Mouse (Mus musculus) monocyte, adult 5-6 weeks (primary cell): Measurements from ENCODE around the gene Yipf2. TPM values are rescaled to one million over a fixed set of nuclear protein-coding genes. Genes with fewer than 3 reads are reported as not detected.
"Not testable (repeated sequence)": the region's sequence is repeated elsewhere in the genome, so short reads cannot be mapped to it uniquely, and the experiment has no call there.

Experiments
- ATAC-seq: fragments of 153-309, 156-312 bp; replicated peaks from 2 replicates; pipeline ENCODE4 v1.8.0; 2017; ENCODE audit warnings: mild to moderate bottlenecking; ENCODE audit not compliant: low TSS enrichment, insufficient number of reproducible peaks, severe bottlenecking, poor library complexity, low FRiP score
- total RNA-seq: library from RNA; stranded (forward); fragments of 200-1000, 200-491, 200-594 nt; gene quantifications from 3 replicates; pipeline ENCODE4 v1.2.3, GENCODE M21; 2017

The Yipf2 gene
- total RNA-seq, 1 experiment from 2014 or later = 10.3 TPM

GRCm38 (mm10) chr9:21601722-21602399 lies 9.2 kb upstream of the Yipf2 start:
- peak; percentile 75 for ATAC-seq

DNA sequence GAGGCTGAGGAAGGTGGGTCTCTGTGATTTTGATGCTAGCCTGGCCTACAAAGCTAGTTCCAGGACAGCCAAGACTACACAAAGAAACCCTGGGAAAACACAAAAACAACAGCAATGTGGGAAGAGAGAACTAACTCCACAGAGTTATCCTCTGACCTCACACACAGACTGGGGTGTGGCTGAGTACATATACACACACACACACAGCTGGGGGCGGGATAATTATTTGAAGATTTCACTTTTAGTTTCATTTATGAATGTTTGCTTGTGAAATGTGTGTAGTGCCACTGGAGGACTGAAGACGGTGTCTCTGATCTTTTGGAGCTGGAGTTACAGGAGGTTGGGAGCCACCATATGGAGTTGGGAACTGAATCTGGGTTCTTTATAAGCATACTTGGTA lies 8.4 kb upstream of the Yipf2 start:
- peak; percentile 70 for ATAC-seq

GRCm38 (mm10) chr9:21600186-21600585 lies 7.6 kb upstream of the Yipf2 start:
- no peak for ATAC-seq

DNA sequence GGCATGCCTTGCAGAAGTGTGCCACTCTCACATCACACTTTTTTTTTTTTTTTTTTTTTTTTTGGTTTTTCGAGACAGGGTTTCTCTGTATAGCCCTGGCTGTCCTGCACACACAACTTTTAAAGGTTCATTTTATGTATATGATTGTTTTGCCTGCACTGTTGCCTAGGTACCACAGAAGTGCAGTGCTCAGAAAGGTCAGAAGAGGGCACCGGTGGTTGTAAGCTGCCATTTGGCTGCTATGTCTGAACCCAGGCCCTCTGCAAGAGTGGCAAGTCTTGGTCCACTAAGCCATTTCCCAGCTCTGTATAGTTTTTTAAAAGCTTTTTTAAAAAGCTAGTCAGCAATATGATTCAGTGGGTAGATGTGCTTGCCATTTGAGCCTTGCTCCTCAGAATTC lies 5.6 kb upstream of the Yipf2 start:
- ATAC-seq = peak; percentile 43; the same call in 1 of the 2 replicates

GRCm38 (mm10) chr9:21594838-21595237 lies 2.2 kb upstream of the Yipf2 start:
- ATAC-seq = no peak

DNA sequence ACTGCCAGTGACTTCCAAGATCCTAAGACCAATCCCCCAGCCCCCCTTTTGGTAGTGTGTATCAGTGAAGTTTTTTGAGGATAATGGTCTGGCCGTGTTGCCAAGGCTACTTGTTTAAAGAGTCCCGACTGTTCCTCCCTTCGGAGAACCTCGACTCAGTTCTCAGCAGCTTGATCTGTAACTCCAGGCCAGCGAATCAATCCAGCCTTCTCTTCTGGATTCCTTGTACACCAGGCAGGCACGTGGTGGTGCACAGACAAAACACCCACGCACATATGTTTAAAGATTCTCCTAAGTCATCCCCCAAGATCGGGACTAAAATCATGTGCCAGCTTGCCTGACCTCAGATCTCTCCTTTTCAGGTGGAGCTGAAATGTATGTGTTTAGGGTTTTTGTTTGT lies 1.7 kb upstream of the Yipf2 start:
- not testable (repeated sequence) for ATAC-seq

DNA sequence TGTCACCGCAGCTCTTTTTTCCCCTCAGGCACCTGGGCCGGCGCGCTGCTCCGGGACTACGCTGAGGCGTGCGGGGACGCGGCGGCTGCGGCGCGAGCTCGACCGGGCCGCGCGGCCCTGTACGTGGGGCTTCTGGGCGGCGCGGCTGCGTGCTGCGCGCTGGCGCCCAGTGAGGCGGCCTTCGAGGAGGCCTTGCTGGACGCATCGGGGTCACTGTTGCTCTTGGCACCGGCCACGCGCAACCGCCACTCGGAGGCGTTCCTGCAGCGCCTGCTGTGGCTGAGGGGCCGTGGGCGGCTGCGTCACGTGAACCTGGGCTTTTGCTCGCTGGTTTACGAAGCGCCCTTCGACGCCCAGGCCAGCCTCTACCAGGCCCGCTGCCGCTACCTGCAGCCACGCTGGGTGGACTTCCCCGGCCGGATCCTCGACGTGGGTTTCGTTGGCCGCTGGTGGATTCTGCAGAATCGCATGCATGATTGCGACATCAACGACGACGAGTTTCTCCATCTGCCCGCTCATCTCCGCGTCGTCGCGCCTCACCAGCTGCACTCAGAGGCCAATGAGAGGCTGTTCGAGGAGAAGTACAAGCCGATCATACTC lies 594 bp upstream of the Yipf2 start:
- ATAC-seq = no peak

DNA sequence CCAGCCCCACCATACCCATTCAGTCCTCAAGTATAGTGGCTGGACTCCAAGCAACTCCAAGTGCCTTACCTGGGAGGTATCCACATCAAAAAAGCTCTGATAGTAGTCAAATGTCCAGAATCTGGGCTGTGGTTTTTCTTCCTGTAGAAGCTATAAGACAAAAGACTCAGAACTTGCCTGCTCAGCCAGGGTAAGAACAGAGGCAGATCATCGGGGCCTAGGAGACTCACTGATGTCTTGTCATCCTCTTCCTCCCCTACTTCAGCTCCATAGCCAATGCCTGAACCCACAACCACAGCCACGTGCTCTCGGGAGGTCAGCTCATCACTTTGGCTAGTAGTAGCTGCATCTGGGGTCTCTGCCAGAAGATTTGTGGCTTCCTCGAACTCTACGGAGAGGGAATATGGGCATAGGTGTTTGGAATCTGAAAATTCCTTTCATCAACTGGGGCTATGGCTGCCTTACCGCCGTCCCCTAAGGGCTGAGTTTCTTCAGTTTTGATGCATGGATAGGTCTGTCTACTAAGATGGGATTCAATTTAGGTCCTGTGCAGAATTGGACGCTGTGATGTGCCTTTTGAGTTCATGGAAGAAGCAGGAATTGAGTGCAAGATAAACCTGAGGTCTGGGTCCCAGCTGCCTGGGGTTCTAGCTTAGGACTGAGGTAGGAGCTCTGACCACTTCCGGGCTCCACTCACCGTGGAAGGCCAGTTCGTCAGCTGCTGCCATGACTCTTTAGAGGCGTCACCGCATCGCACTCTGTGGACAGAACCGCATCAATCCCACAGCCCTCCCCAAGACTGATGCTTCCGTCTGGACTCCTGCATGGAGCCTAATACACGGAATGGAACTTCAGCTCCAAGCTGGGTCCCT lies 561 bp downstream of the Yipf2 start:
- ATAC-seq = peak; percentile 38; the same call in 1 of the 2 replicates

GRCm38 (mm10) chr9:21591127-21591830 lies 1.3 kb downstream of the Yipf2 start:
- ATAC-seq = no peak

DNA sequence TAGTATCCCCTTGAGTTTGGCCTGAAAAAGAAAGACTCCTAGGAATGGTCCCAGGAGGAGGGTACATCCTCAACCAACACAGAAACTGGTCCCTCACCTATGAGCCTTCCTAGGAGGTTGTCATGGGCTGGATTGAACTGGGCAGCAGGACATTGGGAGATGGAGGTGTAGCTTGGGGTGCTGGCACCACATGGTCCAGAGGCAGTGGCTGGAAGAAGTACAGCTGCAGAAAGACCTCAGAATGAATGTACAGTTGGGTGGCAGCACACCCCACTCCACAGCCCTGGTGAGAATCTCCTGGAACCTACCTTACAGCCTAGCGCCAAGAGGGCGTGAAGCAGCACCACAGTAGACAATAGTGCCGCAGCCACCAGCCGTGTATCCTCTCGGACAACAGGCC lies 3.1 kb downstream of the Yipf2 start:
- no peak for ATAC-seq

DNA sequence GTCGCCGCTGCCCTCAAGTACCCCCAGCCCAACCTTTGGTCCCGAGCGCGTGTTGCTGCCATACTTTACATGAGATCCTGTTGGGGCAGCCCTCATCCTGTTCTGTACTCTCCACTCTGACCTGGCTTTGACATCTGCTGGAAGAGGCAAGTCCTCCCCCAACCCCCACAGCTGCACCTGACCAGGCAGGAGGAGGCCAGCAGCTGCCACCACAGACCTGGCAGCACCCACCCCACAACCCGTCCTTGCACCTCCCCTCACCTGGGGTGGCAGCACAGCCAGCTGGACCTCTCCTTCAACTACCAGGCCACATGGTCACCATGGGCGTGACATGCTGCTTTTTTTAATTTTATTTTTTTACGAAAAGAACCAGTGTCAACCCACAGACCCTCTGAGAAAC lies 4.3 kb downstream of the Yipf2 start:
- ATAC-seq = no peak

GRCm38 (mm10) chr9:21587678-21588349 lies 4.8 kb downstream of the Yipf2 start:
- no peak for ATAC-seq

DNA sequence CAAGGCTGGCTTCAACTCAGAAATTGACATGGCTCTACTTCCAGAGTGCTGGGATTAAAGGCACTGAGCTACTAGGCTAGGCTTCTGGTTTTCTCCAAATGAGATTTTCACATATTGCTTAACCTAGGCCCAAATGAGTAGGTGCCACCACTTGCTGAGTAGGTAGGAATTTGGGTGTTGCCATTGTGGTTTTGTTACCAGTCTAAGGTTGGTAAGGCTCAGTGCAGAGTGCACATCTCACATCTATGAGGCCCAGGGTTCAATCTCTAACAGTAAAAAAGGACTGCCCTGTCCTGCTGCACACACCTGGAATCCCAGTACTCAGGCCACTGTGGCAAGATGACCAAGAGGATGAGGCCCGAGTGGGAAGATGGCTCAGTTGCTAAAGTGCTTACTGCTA lies 7.2 kb downstream of the Yipf2 start:
- ATAC-seq = no peak

- ATAC-seq = no peak
Observed at GRCm38 (mm10) chr9:21578226-21578625, 14.4 kb downstream of the Yipf2 start.

DNA sequence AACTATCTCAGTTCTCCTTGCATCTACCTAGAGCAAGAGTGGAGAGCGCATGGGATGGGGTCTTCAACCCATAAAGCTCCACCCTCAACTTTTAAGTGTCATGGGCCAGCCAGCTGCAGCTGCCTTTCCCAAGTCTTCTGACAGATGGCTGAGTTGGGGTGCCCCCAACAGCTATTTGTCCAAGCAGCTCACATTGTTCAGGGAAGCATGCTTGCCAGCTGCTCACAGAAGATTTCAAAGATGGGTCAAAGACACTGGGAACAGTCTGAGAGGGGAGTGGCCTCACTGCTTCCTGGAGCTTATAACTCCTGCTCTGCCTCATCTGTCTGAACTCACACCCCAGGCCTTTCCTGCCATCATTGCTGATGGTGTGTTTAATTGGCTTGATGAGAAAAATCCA lies 16.3 kb downstream of the Yipf2 start:
- ATAC-seq = no peak

DNA sequence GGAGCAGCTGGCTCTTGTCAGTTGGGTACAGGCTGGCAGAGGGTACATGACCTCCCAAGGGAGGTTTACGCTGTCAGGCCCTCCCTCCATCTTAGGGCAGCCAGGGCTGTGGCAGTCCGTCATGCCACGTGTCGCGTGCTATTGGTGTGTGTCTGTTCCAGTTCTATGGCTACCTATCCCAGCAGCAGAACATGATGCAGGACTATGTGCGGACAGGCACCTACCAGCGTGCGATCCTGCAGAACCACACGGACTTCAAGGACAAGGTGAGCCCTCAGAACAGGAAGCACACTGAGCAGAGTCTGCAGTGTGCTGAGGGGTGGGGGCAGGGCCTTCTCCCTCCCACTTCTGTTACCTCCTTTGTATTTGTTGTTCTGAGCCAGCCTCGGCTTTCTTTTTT lies 17.4 kb downstream of the Yipf2 start:
- no peak for ATAC-seq

- no peak for ATAC-seq
Observed at GRCm38 (mm10) chr9:21574012-21574801, 18.4 kb downstream of the Yipf2 start.
